Mouse (Mus musculus): ENCODE measurements around the gene Olfr430.
"Not testable (repeated sequence)": the region's sequence is repeated elsewhere in the genome, so short reads cannot be mapped to it uniquely, and the experiment has no call there.

DNA sequence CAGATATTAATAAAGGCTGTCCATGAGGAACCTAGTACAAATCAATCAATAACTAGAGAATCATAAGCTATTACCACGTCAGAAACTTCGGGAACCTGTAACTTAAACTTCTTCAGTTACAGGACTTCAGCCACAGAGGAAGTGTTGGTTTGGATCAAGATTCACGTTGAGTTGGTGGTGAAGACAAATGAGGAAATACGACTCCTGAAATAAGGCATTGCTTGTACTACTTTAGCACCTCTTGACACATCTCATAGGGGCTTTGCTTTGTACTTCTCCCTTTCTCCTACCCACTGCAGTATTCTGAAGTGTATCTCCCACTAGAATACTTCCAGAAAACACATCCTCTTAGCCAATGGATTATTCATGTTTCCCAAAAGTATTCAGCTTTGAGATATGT, 17.0 kb upstream of the Olfr430 start:
- TF ChIP-seq EP300, CTCF (IDR thresholded peaks at IDR 0.05; ENCODE audit: low read depth): not testable (repeated sequence)

Measured in heart, postnatal 0 days (tissue).